Mouse (Mus musculus) forebrain, embryonic 11.5 days (tissue): Measurements from ENCODE around the gene 2310039H08Rik. TPM values are rescaled to one million over a fixed set of nuclear protein-coding genes. Genes with fewer than 3 reads are reported as not detected.

Source experiments
- ATAC-seq: fragments of 200-750 bp; cut with Nextera tagmentation; replicated peaks from 2 replicates; pipeline ENCODE4 v1.8.0; 2017; ENCODE audit warnings: moderate TSS enrichment; ENCODE audit not compliant: low FRiP score
- DNase-seq: peaks from one replicate; pipeline ENCODE4 v3.0.0-alpha.2; 2017; ENCODE audit warnings: low spot score
- H3K27ac ChIP-seq: fragments of 300-500 bp; sonication (generic); 2 replicates; pipeline ENCODE4 v1.5.1; 2014; ENCODE audit warnings: low read depth, low read length
- H3K27me3 ChIP-seq: fragments of 300-500 bp; sonication (generic); 2 replicates; pipeline ENCODE4 v1.6.1; 2014; ENCODE audit warnings: mild to moderate bottlenecking, low read length, mixed read lengths; ENCODE audit not compliant: control insufficient read depth, insufficient read depth
- H3K36me3 ChIP-seq: fragments of 300-500 bp; sonication (generic); 2 replicates; pipeline ENCODE4 v1.6.1; 2014; ENCODE audit warnings: mild to moderate bottlenecking, low read length, moderate library complexity, mixed read lengths; ENCODE audit not compliant: control insufficient read depth, insufficient read depth
- H3K4me1 ChIP-seq: fragments of 300-500 bp; sonication (generic); replicated peaks from 2 replicates; pipeline ENCODE4 v1.6.1; 2014; ENCODE audit warnings: low read length, mixed read lengths; ENCODE audit not compliant: control insufficient read depth, insufficient read depth
- H3K4me2 ChIP-seq: fragments of 300-500 bp; sonication (generic); 2 replicates; pipeline ENCODE4 v1.6.1; 2014; ENCODE audit warnings: low read depth, mild to moderate bottlenecking, low read length, moderate library complexity, mixed read lengths; ENCODE audit not compliant: severe bottlenecking
- H3K4me3 ChIP-seq: fragments of 300-500 bp; sonication (generic); 2 replicates; pipeline ENCODE4 v1.5.1; 2014; ENCODE audit warnings: low read depth, low read length
- H3K9ac ChIP-seq: fragments of 300-500 bp; sonication (generic); 2 replicates; pipeline ENCODE4 v1.6.1; 2014; ENCODE audit warnings: low read length
- H3K9me3 ChIP-seq: fragments of 300-500 bp; sonication (generic); 2 replicates; pipeline ENCODE4 v1.6.1; 2016; ENCODE audit warnings: low read length, mixed read lengths; ENCODE audit not compliant: control insufficient read depth
- WGBS: fragments of 180-500 bp; shearing (Covaris S2); extraction: QIAGEN DNeasy Blood & Tissue Kit; methylation state at CpG from one replicate; pipeline ENCODE4 v1.1.7; 2014; 5-methylcytosine and 5-hydroxymethylcytosine counted together
- polyA plus RNA-seq: library from polyadenylated mRNA; unstranded; fragments of >200 nt; fragmentation: Nextera tagmentation; extraction: Ambion mirVana; gene quantifications from 2 replicates; pipeline ENCODE4 v1.2.1, GENCODE M21; 2014

Gene 2310039H08Rik
- polyA plus RNA-seq: 53.7 and 57.5 TPM in 2 replicates

- DNase-seq: peak; percentile 89
- Histone ChIP-seq H3K36me3 (peaks cover 11% of the 10 kb centered on the region), H3K27ac (peak within 1 kb of the TSS; percentile 48; the same call in 1 of the 2 replicates), H3K4me3 (peak within 1 kb of the TSS; percentile 88), H3K4me2 (peak within 1 kb of the TSS; percentile 70), H3K4me1 (peaks cover 7% of the 10 kb centered on the region; the same call in 1 of the 2 replicates), H3K9me3 (no peaks in the 10 kb centered on the region), H3K9ac (peak within 1 kb of the TSS; percentile 82), H3K27me3 (no peaks in the 10 kb centered on the region)
- whole genome bisulfite sequencing: under 1% methylated on average over 50 of the region's 50 CpGs
- peak; percentile 89 for ATAC-seq
These were observed at the start of gene 2310039H08Rik for GRCm38 (mm10) chr17:46772404-46773277. Gene 2310039H08Rik, plus strand, starts transcription at chr17:46772635.

- no peak overlapping the region for H3K9ac ChIP-seq
- no peaks in the 10 kb centered on the region for H3K4me1 ChIP-seq
- H3K9me3 ChIP-seq: no peaks in the 10 kb centered on the region
- H3K4me3 ChIP-seq: no peak overlapping the region
- H3K36me3 ChIP-seq: no peaks in the 10 kb centered on the region
- peaks cover 5% of the 10 kb centered on the region for H3K27me3 ChIP-seq
- no peak overlapping the region for H3K4me2 ChIP-seq
- H3K27ac ChIP-seq: no peak overlapping the region
- 87% methylated on average over 14 of the region's 20 CpGs for WGBS
- ATAC-seq (no peak), DNase-seq (no peak)
These were observed 47.9 kb upstream of the 2310039H08Rik start for GRCm38 (mm10) chr17:46724477-46725084.

GRCm38 (mm10) chr17:46725273-46725672 lies 47.2 kb upstream of the 2310039H08Rik start:
- ATAC-seq (peak; percentile 43; the same call in 1 of the 2 replicates), DNase-seq (peak; percentile 74)
- Histone ChIP-seq H3K4me3 (no peak overlapping the region), H3K9me3 (no peaks in the 10 kb centered on the region), H3K36me3 (no peaks in the 10 kb centered on the region), H3K4me1 (no peaks in the 10 kb centered on the region), H3K4me2 (no peak overlapping the region), H3K27ac (no peak overlapping the region), H3K9ac (no peak overlapping the region), H3K27me3 (peaks cover 6% of the 10 kb centered on the region)
- WGBS: 44% methylated on average over 9 of the region's 9 CpGs

- no peak overlapping the region for H3K4me2 ChIP-seq
- H3K9ac ChIP-seq: no peak overlapping the region
- no peak for DNase-seq
- H3K9me3 ChIP-seq: no peaks in the 10 kb centered on the region
- peaks cover 6% of the 10 kb centered on the region for H3K27me3 ChIP-seq
- no peaks in the 10 kb centered on the region for H3K4me1 ChIP-seq
- H3K27ac ChIP-seq: no peak overlapping the region
- no peaks in the 10 kb centered on the region for H3K36me3 ChIP-seq
- WGBS: 94% methylated on average over 26 of the region's 26 CpGs
- ATAC-seq: no peak
- H3K4me3 ChIP-seq: no peak overlapping the region
These were observed 46.4 kb upstream of the 2310039H08Rik start for GRCm38 (mm10) chr17:46725731-46726645.

- H3K9me3 ChIP-seq: no peaks in the 10 kb centered on the region
- H3K4me2 ChIP-seq: no peak overlapping the region
- no peak overlapping the region for H3K9ac ChIP-seq
- no peak for ATAC-seq
- no peak overlapping the region for H3K4me3 ChIP-seq
- no peaks in the 10 kb centered on the region for H3K4me1 ChIP-seq
- 90% methylated on average over 11 of the region's 11 CpGs for WGBS
- no peak for DNase-seq
- H3K36me3 ChIP-seq: no peaks in the 10 kb centered on the region
- peaks cover 6% of the 10 kb centered on the region for H3K27me3 ChIP-seq
- no peak overlapping the region for H3K27ac ChIP-seq
These were observed 45.2 kb upstream of the 2310039H08Rik start for GRCm38 (mm10) chr17:46727271-46727670.

GRCm38 (mm10) chr17:46728021-46728420 lies 44.4 kb upstream of the 2310039H08Rik start:
- ATAC-seq: no peak
- H3K4me1 ChIP-seq: no peaks in the 10 kb centered on the region
- no peak overlapping the region for H3K4me2 ChIP-seq
- no peak overlapping the region for H3K4me3 ChIP-seq
- no peak overlapping the region for H3K27ac ChIP-seq
- peaks cover 6% of the 10 kb centered on the region for H3K27me3 ChIP-seq
- H3K9ac ChIP-seq: no peak overlapping the region
- WGBS: 39% methylated on average over 6 of the region's 6 CpGs
- no peak for DNase-seq
- no peaks in the 10 kb centered on the region for H3K36me3 ChIP-seq
- H3K9me3 ChIP-seq: no peaks in the 10 kb centered on the region

- H3K9ac ChIP-seq: no peak overlapping the region
- no peak overlapping the region for H3K4me3 ChIP-seq
- H3K36me3 ChIP-seq: no peaks in the 10 kb centered on the region
- DNase-seq: no peak
- 53% methylated on average over 11 of the region's 11 CpGs for WGBS
- H3K27me3 ChIP-seq: peaks cover 6% of the 10 kb centered on the region
- ATAC-seq: no peak
- H3K4me1 ChIP-seq: no peaks in the 10 kb centered on the region
- no peak overlapping the region for H3K4me2 ChIP-seq
- H3K27ac ChIP-seq: no peak overlapping the region
- no peaks in the 10 kb centered on the region for H3K9me3 ChIP-seq
These were observed 43.9 kb upstream of the 2310039H08Rik start for GRCm38 (mm10) chr17:46728496-46728895.

GRCm38 (mm10) chr17:46728904-46729318 lies 43.5 kb upstream of the 2310039H08Rik start, which contains the start of gene Gnmt:
Gene Gnmt, minus strand, starts transcription at chr17:46729168.
- Histone ChIP-seq H3K36me3 (no peaks in the 10 kb centered on the region), H3K27ac (no peak within 1 kb of the TSS), H3K4me1 (no peaks in the 10 kb centered on the region), H3K27me3 (peaks cover 6% of the 10 kb centered on the region), H3K9ac (no peak within 1 kb of the TSS), H3K4me3 (no peak within 1 kb of the TSS), H3K9me3 (no peaks in the 10 kb centered on the region), H3K4me2 (no peak within 1 kb of the TSS)
- 0 out of 2 replicates have a peak, but pooled peaks have one; percentile 33 for ATAC-seq
- no peak for DNase-seq
- WGBS: 16% methylated on average over 24 of the region's 24 CpGs
